Mouse (Mus musculus): ENCODE results near the gene Gm20388. TPM values are rescaled to one million over a fixed set of nuclear protein-coding genes. Genes with fewer than 3 reads are reported as not detected.

Gm20388 gene
- polyA plus RNA-seq, 1 experiment from 2014 or later, result 3.6 TPM

- Histone ChIP-seq H3K36me3 (replicated peaks) (no peaks in the 10 kb centered on the region), H3K27ac (replicated peaks) (peak overlapping the region; percentile 67), H3K27me3 (replicated peaks; ENCODE audit: low read depth, poor library complexity, severe bottlenecking) (peaks cover 42% of the 10 kb centered on the region), H3K9me3 (no peaks in the 10 kb centered on the region), H3K4me3 (0 out of 2 replicates have a peak overlapping the region, but pooled peaks have one; percentile 87), H3K4me1 (peaks cover 88% of the 10 kb centered on the region)
- WGBS, result 34% methylated on average over 6 of the region's 6 CpGs
- DNase-seq (ENCODE audit: low spot score), result no peak
Measured at GRCm38 (mm10) chr8:120485116-120485515, 574.5 kb downstream of the Gm20388 start.

- Histone ChIP-seq H3K36me3 (replicated peaks) (no peaks in the 10 kb centered on the region), H3K27ac (replicated peaks) (peak overlapping the region; percentile 94), H3K27me3 (replicated peaks; ENCODE audit: low read depth, poor library complexity, severe bottlenecking) (peaks cover 49% of the 10 kb centered on the region), H3K9me3 (no peaks in the 10 kb centered on the region), H3K4me3 (peak overlapping the region; percentile 87), H3K4me1 (peaks cover 95% of the 10 kb centered on the region)
- no peak for DNase-seq (ENCODE audit: low spot score)
- WGBS, result 14% methylated on average over 21 of the region's 21 CpGs
Measured at GRCm38 (mm10) chr8:120485551-120486476, 575.2 kb downstream of the Gm20388 start.

DNA sequence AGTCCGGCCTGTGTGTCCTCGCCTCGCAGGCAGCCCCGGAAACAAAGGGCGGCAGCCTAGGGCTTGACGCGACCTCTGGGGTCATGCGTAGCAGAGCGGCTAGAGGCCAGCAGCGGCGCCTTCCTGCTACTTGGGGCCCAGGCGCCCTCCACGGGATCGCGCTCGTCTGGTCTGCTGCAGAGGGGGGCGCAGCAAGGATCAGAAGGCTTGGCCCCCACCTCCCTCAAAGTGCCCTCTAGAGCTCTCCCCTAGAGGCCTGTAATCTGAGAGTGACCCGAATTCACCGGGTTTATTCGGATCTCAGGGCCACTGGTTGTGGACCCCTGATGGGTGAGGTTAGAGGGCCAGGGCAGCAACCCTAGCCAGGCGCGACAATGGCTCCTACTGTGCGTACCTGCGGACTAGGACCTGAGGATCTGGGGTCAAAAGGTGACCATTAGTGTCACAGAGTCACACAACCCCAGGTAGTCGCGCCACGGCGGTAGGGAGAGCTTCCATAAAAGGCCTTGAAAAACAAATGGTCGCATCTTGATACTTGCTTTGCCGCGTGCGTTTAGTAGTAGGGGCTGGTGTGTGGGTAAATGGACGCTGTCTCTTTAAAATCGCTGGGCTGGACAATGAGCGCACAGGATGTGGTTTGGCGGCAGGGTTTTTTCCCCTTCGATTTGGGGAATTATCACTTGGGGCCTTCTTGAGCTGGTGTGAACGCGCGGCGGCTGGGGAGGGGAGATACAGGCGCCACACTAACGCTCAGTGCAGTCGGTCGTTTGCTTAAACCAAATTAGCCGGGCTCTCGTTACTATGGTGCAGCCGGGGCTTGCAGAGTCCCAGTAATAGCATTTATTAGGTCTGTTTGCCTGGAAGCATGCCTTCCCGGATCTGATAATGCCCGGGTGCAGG lies 576.1 kb downstream of the Gm20388 start:
- Histone ChIP-seq H3K36me3 (replicated peaks) (no peaks in the 10 kb centered on the region), H3K9me3 (no peaks in the 10 kb centered on the region), H3K4me3 (peak overlapping the region; percentile 87), H3K27ac (replicated peaks) (peak overlapping the region; percentile 94), H3K4me1 (peaks cover 96% of the 10 kb centered on the region), H3K27me3 (replicated peaks; ENCODE audit: low read depth, poor library complexity, severe bottlenecking) (peaks cover 58% of the 10 kb centered on the region)
- DNase-seq (ENCODE audit: low spot score), result peak; percentile 78
- WGBS, result under 1% methylated on average over 50 of the region's 50 CpGs

DNA sequence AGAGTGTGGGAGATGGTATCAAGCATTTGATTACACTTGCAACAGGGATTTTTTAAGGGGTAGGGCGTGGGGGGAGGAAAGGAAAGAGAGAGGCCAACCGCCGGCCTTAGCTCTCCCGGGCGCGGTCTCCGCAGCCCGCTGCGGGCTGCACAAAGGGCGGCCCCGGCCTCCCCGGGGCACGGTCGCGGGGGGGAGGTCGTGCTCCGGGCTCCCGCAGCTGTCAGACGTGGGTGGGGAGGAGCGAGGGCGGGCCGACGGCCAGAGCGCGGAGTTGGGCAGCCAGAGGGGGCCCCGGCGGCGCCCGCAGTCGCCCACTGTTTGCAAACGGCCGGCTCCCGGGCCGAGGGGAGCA lies 576.7 kb downstream of the Gm20388 start:
- H3K4me3 ChIP-seq, result peak overlapping the region; percentile 87
- H3K9me3 ChIP-seq, result no peaks in the 10 kb centered on the region
- H3K4me1 ChIP-seq, result peaks cover 96% of the 10 kb centered on the region
- WGBS, result under 1% methylated on average over 34 of the region's 34 CpGs
- peak; percentile 70 for DNase-seq (ENCODE audit: low spot score)
- H3K27ac ChIP-seq (replicated peaks), result peak overlapping the region; percentile 94
- H3K27me3 ChIP-seq (replicated peaks; ENCODE audit: low read depth, poor library complexity, severe bottlenecking), result peaks cover 63% of the 10 kb centered on the region
- no peaks in the 10 kb centered on the region for H3K36me3 ChIP-seq (replicated peaks)

DNA sequence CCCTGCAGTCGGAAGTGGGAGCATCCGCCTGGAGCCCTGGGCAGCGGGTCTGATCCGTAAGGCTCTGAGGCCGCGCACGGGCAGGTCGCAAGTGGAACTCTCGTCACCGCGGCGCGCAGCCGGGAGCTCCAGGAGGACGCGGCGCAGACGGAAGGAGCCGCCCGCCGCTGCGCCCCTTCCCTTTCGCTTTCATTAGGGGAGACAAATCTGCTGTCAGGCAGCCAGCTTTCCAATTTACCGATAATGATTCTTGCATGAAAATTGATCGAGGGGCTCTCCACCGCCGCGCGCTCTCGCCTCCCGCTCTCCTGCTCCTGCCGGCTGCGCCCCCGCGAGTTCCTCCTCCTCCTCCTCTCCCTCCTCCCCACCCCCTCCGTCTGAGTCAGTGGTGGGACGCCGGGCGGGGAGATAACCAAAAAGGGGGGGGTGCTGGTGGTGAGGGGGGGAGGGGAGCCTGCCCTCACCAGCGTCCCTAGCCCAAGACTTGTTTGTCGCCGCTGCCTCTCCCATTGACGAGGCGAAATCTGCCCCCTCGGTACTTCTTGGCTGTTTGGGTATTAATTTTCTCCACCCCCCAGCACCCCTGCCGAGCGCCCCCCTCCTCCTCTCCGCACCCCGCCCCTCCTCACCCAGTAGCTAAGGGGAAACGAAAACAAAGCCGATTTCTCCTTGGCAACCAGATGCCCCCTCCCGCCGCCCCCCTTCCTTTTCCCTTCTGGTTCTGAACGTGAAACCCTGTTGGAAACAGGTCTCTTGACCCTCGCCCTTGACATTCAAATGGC lies 577.3 kb downstream of the Gm20388 start:
- under 1% methylated on average over 55 of the region's 55 CpGs for WGBS
- H3K27me3 ChIP-seq (replicated peaks; ENCODE audit: low read depth, poor library complexity, severe bottlenecking), result peaks cover 66% of the 10 kb centered on the region

GRCm38 (mm10) chr8:120488636-120489131 lies 578.0 kb downstream of the Gm20388 start:
- Histone ChIP-seq H3K36me3 (replicated peaks) (no peaks in the 10 kb centered on the region), H3K9me3 (no peaks in the 10 kb centered on the region), H3K4me1 (peaks cover 100% of the 10 kb centered on the region), H3K4me3 (peak overlapping the region; percentile 87), H3K27ac (replicated peaks) (peak overlapping the region; percentile 94), H3K27me3 (replicated peaks; ENCODE audit: low read depth, poor library complexity, severe bottlenecking) (peaks cover 61% of the 10 kb centered on the region)
- no peak for DNase-seq (ENCODE audit: low spot score)
- under 1% methylated on average over 25 of the region's 25 CpGs for WGBS

More for the DNA sequence above, 577.3 kb downstream of the Gm20388 start:
- Histone ChIP-seq H3K9me3 (no peaks in the 10 kb centered on the region), H3K27ac (replicated peaks) (peak overlapping the region; percentile 94), H3K36me3 (replicated peaks) (no peaks in the 10 kb centered on the region), H3K4me3 (peak overlapping the region; percentile 87), H3K4me1 (peaks cover 98% of the 10 kb centered on the region)
- DNase-seq (ENCODE audit: low spot score), result peak; percentile 87

DNA sequence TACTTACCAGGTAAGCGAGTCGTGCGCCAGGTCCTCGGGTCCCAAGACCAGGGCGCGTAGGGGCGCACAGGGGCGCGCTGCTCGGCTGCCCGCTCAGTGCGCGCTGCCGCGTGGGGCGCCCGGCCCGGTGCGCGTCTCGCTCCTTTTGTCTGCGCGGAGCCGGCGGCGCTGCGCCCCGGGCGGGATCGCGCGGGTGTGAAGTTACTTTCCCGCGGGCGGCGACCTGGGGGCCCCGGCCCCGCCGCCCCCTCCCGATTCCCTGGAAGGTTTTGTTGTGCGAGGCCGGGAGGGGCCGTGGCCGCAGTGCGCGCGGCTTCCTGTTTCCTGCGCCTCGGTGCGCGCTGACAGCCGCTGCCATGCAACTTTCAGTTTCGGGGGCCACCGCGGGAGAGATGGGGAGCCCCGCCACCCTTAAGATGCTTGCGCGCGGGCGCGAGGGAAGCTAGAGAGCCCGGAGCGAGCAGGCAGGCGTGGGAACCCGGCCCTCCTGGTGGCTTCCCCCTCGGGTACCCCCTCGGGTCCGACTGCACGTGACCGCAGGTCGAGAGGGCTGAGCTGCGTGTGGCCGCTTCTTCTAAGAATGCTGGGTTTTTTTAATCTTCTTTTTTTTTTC lies 578.6 kb downstream of the Gm20388 start:
- WGBS, result under 1% methylated on average over 73 of the region's 73 CpGs
- H3K27ac ChIP-seq (replicated peaks), result peak overlapping the region; percentile 94
- H3K36me3 ChIP-seq (replicated peaks), result no peaks in the 10 kb centered on the region
- H3K9me3 ChIP-seq, result no peaks in the 10 kb centered on the region
- H3K27me3 ChIP-seq (replicated peaks; ENCODE audit: low read depth, poor library complexity, severe bottlenecking), result peaks cover 56% of the 10 kb centered on the region
- peaks cover 100% of the 10 kb centered on the region for H3K4me1 ChIP-seq
- no peak for DNase-seq (ENCODE audit: low spot score)
- H3K4me3 ChIP-seq, result peak overlapping the region; percentile 87

DNA sequence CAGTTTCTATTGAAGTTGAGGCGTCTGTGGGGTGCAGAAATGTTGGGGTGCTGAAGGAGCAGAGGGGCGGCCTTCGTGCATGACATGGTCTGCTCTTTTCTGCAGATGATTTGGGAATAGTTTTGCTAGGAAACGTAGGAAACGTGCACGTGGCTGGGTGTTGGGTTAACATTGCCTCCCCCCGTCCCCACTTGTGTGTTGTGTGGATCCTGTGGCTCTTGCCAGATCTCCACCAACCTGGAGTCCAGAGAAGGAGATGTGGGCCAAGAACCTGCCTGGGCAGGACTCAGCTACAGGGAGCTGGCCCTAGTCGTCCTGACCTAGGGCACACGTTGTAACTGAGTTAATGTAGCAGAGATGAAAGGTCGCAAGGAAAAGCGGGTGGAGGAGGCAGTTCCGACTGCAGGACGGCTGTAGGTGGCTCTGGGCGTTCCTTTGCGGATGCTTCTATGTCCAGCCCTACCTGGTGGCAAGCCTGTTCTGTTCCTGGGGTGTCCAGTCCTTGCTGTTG lies 579.2 kb downstream of the Gm20388 start:
- Histone ChIP-seq H3K4me1 (peaks cover 100% of the 10 kb centered on the region), H3K9me3 (no peaks in the 10 kb centered on the region), H3K36me3 (replicated peaks) (no peaks in the 10 kb centered on the region), H3K27me3 (replicated peaks; ENCODE audit: low read depth, poor library complexity, severe bottlenecking) (peaks cover 50% of the 10 kb centered on the region), H3K4me3 (peak overlapping the region; percentile 87), H3K27ac (replicated peaks) (peak overlapping the region; percentile 94)
- 3% methylated on average over 15 of the region's 15 CpGs for WGBS
- DNase-seq (ENCODE audit: low spot score), result no peak

- WGBS, result 12% methylated on average over 12 of the region's 12 CpGs
- peaks cover 100% of the 10 kb centered on the region for H3K4me1 ChIP-seq
- H3K36me3 ChIP-seq (replicated peaks), result no peaks in the 10 kb centered on the region
- no peak for DNase-seq (ENCODE audit: low spot score)
- H3K27me3 ChIP-seq (replicated peaks; ENCODE audit: low read depth, poor library complexity, severe bottlenecking), result peaks cover 43% of the 10 kb centered on the region
- no peaks in the 10 kb centered on the region for H3K9me3 ChIP-seq
- H3K27ac ChIP-seq (replicated peaks), result peak overlapping the region; percentile 94
- peak overlapping the region; percentile 87 for H3K4me3 ChIP-seq
Measured at GRCm38 (mm10) chr8:120490354-120491141, 579.9 kb downstream of the Gm20388 start.

DNA sequence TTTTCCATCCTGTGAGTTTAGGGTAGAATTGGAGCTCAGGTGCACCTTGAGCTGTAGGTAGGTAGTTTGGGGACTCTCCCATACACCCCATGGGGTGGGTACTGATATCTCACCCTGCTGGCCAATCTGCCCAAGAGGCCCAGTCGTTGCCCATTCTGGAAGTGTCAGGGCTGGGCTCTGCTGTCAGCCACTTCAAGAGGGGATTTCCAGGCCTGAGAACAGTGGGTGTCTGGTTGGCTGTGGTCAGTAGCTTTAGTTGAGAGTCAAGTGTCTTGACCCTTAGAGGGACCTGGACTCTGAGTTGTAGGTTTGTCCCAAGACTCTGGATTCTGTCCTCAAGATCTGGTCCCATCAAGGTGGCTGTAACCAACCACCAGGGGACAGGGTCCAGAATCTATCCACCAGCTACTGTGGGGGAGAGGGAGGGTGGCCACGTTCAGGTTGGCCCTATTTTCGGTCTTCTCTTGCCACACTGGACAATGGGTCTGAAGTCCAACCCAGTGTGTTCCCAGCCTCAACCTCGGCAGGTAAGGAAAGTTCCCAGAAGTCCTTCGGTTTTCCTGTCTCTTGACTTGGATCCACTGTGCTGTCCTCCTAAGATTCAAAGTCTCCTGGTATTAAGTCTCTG lies 580.6 kb downstream of the Gm20388 start:
- WGBS, result 70% methylated on average over 5 of the region's 5 CpGs
- Histone ChIP-seq H3K27ac (replicated peaks) (no peak overlapping the region), H3K9me3 (no peaks in the 10 kb centered on the region), H3K4me1 (peaks cover 97% of the 10 kb centered on the region), H3K27me3 (replicated peaks; ENCODE audit: low read depth, poor library complexity, severe bottlenecking) (peaks cover 38% of the 10 kb centered on the region), H3K4me3 (peak overlapping the region; percentile 87), H3K36me3 (replicated peaks) (0 out of 2 replicates have a peak, but pooled peaks cover 2% of the 10 kb centered on the region)
- DNase-seq (ENCODE audit: low spot score), result no peak

Data from embryonic facial prominence, embryonic 10.5 days (tissue).